In the genomic region with DNA sequence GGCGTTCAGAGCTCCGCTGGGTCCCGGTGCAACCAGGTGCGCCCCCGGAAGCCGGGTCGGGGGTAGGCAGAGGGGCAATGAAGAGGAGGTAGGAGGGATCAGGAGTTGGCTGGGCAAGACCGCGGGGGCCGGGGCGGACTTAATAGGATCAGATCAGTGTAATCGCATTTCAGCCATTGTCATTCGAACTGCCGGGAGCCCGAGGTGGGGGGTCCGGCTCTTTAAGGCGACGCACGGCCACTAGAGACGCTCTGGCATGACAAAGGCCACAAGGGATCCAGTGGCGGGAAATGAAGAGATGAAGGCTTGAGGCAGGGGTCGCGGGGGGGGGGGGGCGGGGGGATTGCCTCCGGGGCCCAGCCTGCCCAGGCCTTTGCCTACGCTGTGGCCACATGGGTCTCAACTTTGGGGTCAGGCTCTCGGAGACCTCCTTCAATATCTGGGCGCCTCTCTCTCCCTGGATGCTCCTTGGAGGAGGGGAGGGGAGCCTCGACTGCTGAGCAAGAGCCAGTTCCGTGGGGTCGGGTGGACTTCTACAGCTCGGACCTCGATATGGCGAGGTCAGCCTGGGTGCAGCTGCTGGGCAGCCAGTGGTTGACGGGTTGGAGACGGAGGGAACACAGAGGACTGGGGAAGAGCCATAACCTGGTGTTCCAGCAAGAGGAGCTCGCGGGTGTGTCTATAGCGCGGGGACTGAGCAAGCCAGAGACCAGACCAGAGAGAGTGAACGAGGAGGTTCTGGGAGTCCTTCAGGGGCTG, we compare ENCODE assay signal across 11 mouse cellular contexts. TPM values are rescaled to one million over a fixed set of nuclear protein-coding genes. Genes with fewer than 3 reads are reported as not detected.
DNase-seq lines count a peak whose midpoint lies in the region; ATAC-seq and TF ChIP-seq lines count a peak whose summit lies in the region.
"Had no signal": no experiment of that assay in that cellular context is flagged by ENCODE, and none has a peak within 500 bp of the region (broad histone marks: within the 10 kb centered on the region; RNA-seq: fewer than 3 reads in every experiment).

No protein-coding gene starts in this region.

- no peak for ATAC-seq in forebrain, embryonic 12.5 days (ENCODE audit: low FRiP score)
- ATAC-seq in forebrain, embryonic 16.5 days, result no peak
- ATAC-seq in hindbrain, embryonic 15.5 days (ENCODE audit: low FRiP score, low read depth), result no peak
- ATAC-seq in midbrain, embryonic 14.5 days (ENCODE audit: low FRiP score, low TSS enrichment), result 0 out of 2 replicates have a peak, but pooled peaks have one; percentile 39

- no peak overlapping the region for H3K9ac ChIP-seq in forebrain, embryonic 12.5 days
- no peak overlapping the region for H3K9ac ChIP-seq in forebrain, embryonic 16.5 days (replicated peaks; ENCODE audit: low read depth, low read length)
- no peak overlapping the region for H3K9ac ChIP-seq in hindbrain, embryonic 15.5 days
- H3K9ac ChIP-seq in midbrain, embryonic 14.5 days (replicated peaks; ENCODE audit: low read length), result peak overlapping the region; percentile 9; the same call in 1 of the 2 replicates

- under 1% methylated on average over 41 of the region's 41 CpGs for WGBS in forebrain, embryonic 12.5 days
- WGBS in forebrain, embryonic 16.5 days, result under 1% methylated on average over 38 of the region's 41 CpGs
- WGBS in hindbrain, embryonic 15.5 days, result 2% methylated on average over 40 of the region's 41 CpGs
- under 1% methylated on average over 37 of the region's 41 CpGs for WGBS in midbrain, embryonic 14.5 days

- peaks cover 100% of the 10 kb centered on the region for H3K27me3 ChIP-seq in forebrain, embryonic 12.5 days
- H3K27me3 ChIP-seq in forebrain, embryonic 16.5 days (replicated peaks; ENCODE audit: control insufficient read depth, insufficient read depth, low read length), result peaks cover 98% of the 10 kb centered on the region
- peaks cover 90% of the 10 kb centered on the region for H3K27me3 ChIP-seq in hindbrain, embryonic 15.5 days
- peaks cover 98% of the 10 kb centered on the region for H3K27me3 ChIP-seq in midbrain, embryonic 14.5 days (ENCODE audit: control insufficient read depth, insufficient read depth, low read length)

- no peak for TF ChIP-seq CTCF in left cerebral cortex, adult 2 months (IDR thresholded peaks at IDR 0.05)

- peaks cover 43% of the 10 kb centered on the region for H3K4me1 ChIP-seq in forebrain, embryonic 12.5 days
- peaks cover 18% of the 10 kb centered on the region for H3K4me1 ChIP-seq in forebrain, embryonic 16.5 days (replicated peaks; ENCODE audit: control insufficient read depth, insufficient read depth, low read length)
- H3K4me1 ChIP-seq in hindbrain, embryonic 15.5 days (replicated peaks), result peaks cover 51% of the 10 kb centered on the region
- H3K4me1 ChIP-seq in midbrain, embryonic 14.5 days (ENCODE audit: control insufficient read depth, insufficient read depth, low read length), result peaks cover 11% of the 10 kb centered on the region

- H3K4me2 ChIP-seq in forebrain, embryonic 12.5 days, result peak overlapping the region; percentile 38
- H3K4me2 ChIP-seq in forebrain, embryonic 16.5 days (ENCODE audit: low read length), result no peak overlapping the region; the same call in 1 of the 2 replicates
- H3K4me2 ChIP-seq in hindbrain, embryonic 15.5 days, result peak overlapping the region; percentile 51
- H3K4me2 ChIP-seq in midbrain, embryonic 14.5 days (ENCODE audit: low read length), result peak overlapping the region; percentile 40

- H3K27ac ChIP-seq in forebrain, embryonic 12.5 days, result no peak overlapping the region
- H3K27ac ChIP-seq in forebrain, embryonic 16.5 days (ENCODE audit: low read length), result no peak overlapping the region
- no peak overlapping the region for H3K27ac ChIP-seq in hindbrain, embryonic 15.5 days (replicated peaks)
- H3K27ac ChIP-seq in midbrain, embryonic 14.5 days (replicated peaks; ENCODE audit: low read depth, low read length), result no peak overlapping the region
- H3K27ac ChIP-seq in left cerebral cortex, adult 2 months, result no peak overlapping the region
- H3K27ac ChIP-seq: macrophage had no signal

- intact Hi-C loops in left cerebral cortex, adult 2 months (cut with DNase I), result no loop called here

- H3K36me3 ChIP-seq in forebrain, embryonic 12.5 days (replicated peaks), result no peaks in the 10 kb centered on the region
- H3K36me3 ChIP-seq in forebrain, embryonic 16.5 days (ENCODE audit: control insufficient read depth, insufficient read depth), result no peaks in the 10 kb centered on the region
- H3K36me3 ChIP-seq in hindbrain, embryonic 15.5 days, result no peaks in the 10 kb centered on the region
- H3K36me3 ChIP-seq in midbrain, embryonic 14.5 days (ENCODE audit: control insufficient read depth, insufficient read depth, low read length), result no peaks in the 10 kb centered on the region

- peak overlapping the region; percentile 15 for H3K4me3 ChIP-seq in forebrain, embryonic 12.5 days (replicated peaks)
- no peak overlapping the region for H3K4me3 ChIP-seq in forebrain, embryonic 16.5 days (replicated peaks; ENCODE audit: low read length)
- peak overlapping the region; percentile 18 for H3K4me3 ChIP-seq in hindbrain, embryonic 15.5 days
- H3K4me3 ChIP-seq in midbrain, embryonic 14.5 days (replicated peaks; ENCODE audit: low read depth, low read length), result peak overlapping the region; percentile 10; the same call in 1 of the 2 replicates
- no peak overlapping the region for H3K4me3 ChIP-seq in left cerebral cortex, adult 2 months

- peak; percentile 77 for DNase-seq in ES-CJ7 (ENCODE audit: low read depth, low spot score)
- peak; percentile 67 for DNase-seq in midbrain, embryonic 14.5 days
- DNase-seq in left cerebral cortex, adult 2 months (ENCODE audit: extremely low spot score in 1 of 2, low spot score in 2 of 2), result no peak
- DNase-seq in thymus, adult 18-20 months, result no peak
- no peak for DNase-seq in gastrocnemius, adult 8-10 months (ENCODE audit: low spot score in 2 of 2)
- DNase-seq: adrenal gland, adult 2 months; kidney, adult 2 months had no signal

- H3K9me3 ChIP-seq in forebrain, embryonic 12.5 days, result peaks cover 3% of the 10 kb centered on the region; the same call in 1 of the 2 replicates
- no peaks in the 10 kb centered on the region for H3K9me3 ChIP-seq in forebrain, embryonic 16.5 days (ENCODE audit: control insufficient read depth, low read length)
- no peaks in the 10 kb centered on the region for H3K9me3 ChIP-seq in hindbrain, embryonic 15.5 days
- H3K9me3 ChIP-seq in midbrain, embryonic 14.5 days (ENCODE audit: control insufficient read depth, low read length), result no peaks in the 10 kb centered on the region

RNA-seq across cellular contexts. Expression of gene Gbx2, which starts 7.9 kb away (rescaled TPM):
- 26.9 and 28.0 TPM in 2 replicates for polyA plus RNA-seq in forebrain, embryonic 12.5 days (2016; fragmentation: Nextera tagmentation; extraction: Ambion mirVana)
- 4.1 and 8.1 TPM in 2 replicates for polyA plus RNA-seq in forebrain, embryonic 16.5 days (2015; fragmentation: Nextera tagmentation; extraction: Ambion mirVana)
- polyA plus RNA-seq in hindbrain, embryonic 15.5 days (2015; fragmentation: Nextera tagmentation; extraction: Ambion mirVana), result 38.3 and 42.6 TPM in 2 replicates
- polyA plus RNA-seq in midbrain, embryonic 14.5 days (2014; fragmentation: Nextera tagmentation; extraction: Ambion mirVana), result 11.6 and 12.1 TPM in 2 replicates
- total RNA-seq in left cerebral cortex, adult 2 months (2021), result under 1 TPM; 0.25 to 0.56 TPM
- total RNA-seq in gastrocnemius, adult 8-10 months (2022), result under 1 TPM; 0.38 to 0.68 (median 0.54) TPM
- total RNA-seq: adrenal gland, adult 2 months had no signal
- polyA plus RNA-seq: adrenal gland, adult 2 months; kidney, adult 2 months had no signal

Comparison
In these comparisons a context has a peak if more than half of its experiments do, and no peak if none do; other contexts are left out.
1. H3K4me3 ChIP-seq: peak in forebrain, embryonic 12.5 days (single experiment), hindbrain, embryonic 15.5 days (single experiment) and midbrain, embryonic 14.5 days (single experiment); none in forebrain, embryonic 16.5 days (single experiment) and left cerebral cortex, adult 2 months (single experiment).
2. DNase-seq: peak in ES-CJ7 (single experiment) and midbrain, embryonic 14.5 days (single experiment); none in left cerebral cortex, adult 2 months (0 of 2), thymus, adult 18-20 months (0 of 2) and gastrocnemius, adult 8-10 months (0 of 2).